Mouse (Mus musculus) heart, embryonic 15.5 days (tissue): ENCODE results near the gene Tdpoz1. TPM values are rescaled to one million over a fixed set of nuclear protein-coding genes. Genes with fewer than 3 reads are reported as not detected.
"Not testable (repeated sequence)": the region's sequence is repeated elsewhere in the genome, so short reads cannot be mapped to it uniquely, and the experiment has no call there.

Source experiments
- ATAC-seq: fragments of 200-750 bp; cut with Nextera tagmentation; replicated peaks from 2 replicates; pipeline ENCODE4 v1.8.0; 2017; ENCODE audit warnings: low read depth, moderate TSS enrichment; ENCODE audit not compliant: insufficient number of reproducible peaks, insufficient read depth, low FRiP score
- H3K27ac ChIP-seq: fragments of 300-500 bp; sonication (generic); 2 replicates; pipeline ENCODE4 v1.5.1; 2015; ENCODE audit warnings: mild to moderate bottlenecking, inconsistent platforms
- H3K27me3 ChIP-seq: fragments of 300-500 bp; sonication (generic); 2 replicates; pipeline ENCODE4 v1.6.1; 2015; ENCODE audit warnings: inconsistent platforms
- H3K36me3 ChIP-seq: fragments of 300-500 bp; sonication (generic); 2 replicates; pipeline ENCODE4 v1.6.1; 2015; ENCODE audit warnings: mild to moderate bottlenecking, inconsistent platforms
- H3K4me1 ChIP-seq: fragments of 300-500 bp; sonication (generic); replicated peaks from 2 replicates; pipeline ENCODE4 v1.6.1; 2015; ENCODE audit warnings: inconsistent platforms
- H3K4me2 ChIP-seq: fragments of 300-500 bp; sonication (generic); 2 replicates; pipeline ENCODE4 v1.6.1; 2015; ENCODE audit warnings: inconsistent platforms, mild to moderate bottlenecking, moderate library complexity
- H3K4me3 ChIP-seq: fragments of 300-500 bp; sonication (generic); 2 replicates; pipeline ENCODE4 v1.5.1; 2015; ENCODE audit warnings: mild to moderate bottlenecking, inconsistent platforms
- H3K9ac ChIP-seq: fragments of 300-500 bp; sonication (generic); 2 replicates; pipeline ENCODE4 v1.6.1; 2015; ENCODE audit warnings: mild to moderate bottlenecking, inconsistent platforms
- H3K9me3 ChIP-seq: fragments of 300-500 bp; sonication (generic); replicated peaks from 2 replicates; pipeline ENCODE4 v1.6.1; 2016; ENCODE audit warnings: inconsistent platforms
- WGBS: fragments of 180-500 bp; shearing (Covaris S2); methylation state at CpG from one replicate; pipeline ENCODE4 v1.1.7; 2015; ENCODE audit warnings: mixed read lengths; 5-methylcytosine and 5-hydroxymethylcytosine counted together
- polyA plus RNA-seq: library from polyadenylated mRNA; unstranded; fragments of >200 nt; fragmentation: Nextera tagmentation; extraction: Ambion mirVana; gene quantifications from 2 replicates; pipeline ENCODE4 v1.2.1, GENCODE M21; 2015

Gene Tdpoz1
- not detected in 2 replicates for polyA plus RNA-seq

DNA sequence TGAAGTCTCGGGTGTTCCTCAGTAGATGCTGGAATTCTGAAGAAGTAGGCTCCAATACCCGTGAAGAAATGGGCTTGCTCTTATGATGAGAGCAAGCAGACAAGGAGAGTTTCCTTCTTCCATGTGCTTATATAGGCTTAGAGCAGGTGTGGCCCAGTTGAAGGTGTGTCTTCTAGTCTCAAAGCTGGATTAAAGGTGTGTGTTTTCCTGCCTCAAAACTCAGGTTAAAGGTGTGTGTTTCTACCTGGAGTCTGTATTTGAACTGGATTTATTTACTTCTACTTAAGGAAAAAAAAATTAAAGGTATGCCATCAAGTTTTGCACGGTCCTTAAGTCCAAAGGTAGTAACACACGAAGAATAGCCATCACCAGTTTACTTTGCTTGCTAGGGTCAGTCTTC is at the start of gene Tdpoz1:
TSS of gene Tdpoz1 (minus strand) at position 101 of the 400 bp plus-strand sequence.
- H3K36me3 ChIP-seq, ATAC-seq: not testable (repeated sequence)
- 63% methylated on average over 3 of the region's 4 CpGs for WGBS

DNA sequence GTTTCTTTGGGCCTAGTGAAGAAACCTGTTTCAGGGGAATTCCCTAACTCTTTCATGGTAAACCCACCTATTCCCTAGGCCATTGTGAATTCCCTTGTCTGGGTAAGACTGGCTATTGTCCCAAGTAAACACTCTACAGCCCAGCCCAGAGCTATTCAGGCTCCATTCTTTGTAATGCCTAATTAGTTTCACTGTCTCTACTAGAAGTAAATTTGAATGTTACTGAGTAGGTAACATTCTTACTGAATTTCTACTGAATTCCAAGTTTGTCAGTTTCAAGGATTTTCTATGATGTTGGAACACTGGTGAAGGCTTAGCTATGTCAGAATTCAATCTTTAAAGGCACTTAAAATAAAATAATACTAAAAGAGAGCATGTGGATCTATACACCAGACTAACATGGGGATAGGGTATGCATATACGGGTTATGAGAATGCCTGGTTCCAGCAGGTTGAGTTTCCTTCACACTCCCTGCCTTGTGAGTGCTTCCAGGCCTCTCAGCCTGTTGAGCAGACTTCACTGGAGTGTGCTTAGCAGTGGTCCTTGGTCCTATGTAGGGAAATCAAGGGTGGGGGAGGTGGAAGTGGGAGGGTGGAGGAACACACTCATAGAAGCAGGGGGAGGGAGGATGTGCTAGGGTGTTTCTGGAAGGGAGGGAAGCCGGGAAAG is 33.0 kb upstream of the Tdpoz1 start:
- H3K4me3 ChIP-seq, H3K9me3 ChIP-seq, H3K27ac ChIP-seq, H3K36me3 ChIP-seq, H3K27me3 ChIP-seq, H3K4me1 ChIP-seq, H3K9ac ChIP-seq, ATAC-seq, H3K4me2 ChIP-seq: not testable (repeated sequence)
- WGBS = 77% methylated on average over 2 of the region's 2 CpGs

More for the DNA sequence above, at the start of gene Tdpoz1:
- H3K27ac ChIP-seq, H3K4me3 ChIP-seq, H3K4me2 ChIP-seq, H3K27me3 ChIP-seq, H3K4me1 ChIP-seq, H3K9ac ChIP-seq, H3K9me3 ChIP-seq: not testable (repeated sequence)

DNA sequence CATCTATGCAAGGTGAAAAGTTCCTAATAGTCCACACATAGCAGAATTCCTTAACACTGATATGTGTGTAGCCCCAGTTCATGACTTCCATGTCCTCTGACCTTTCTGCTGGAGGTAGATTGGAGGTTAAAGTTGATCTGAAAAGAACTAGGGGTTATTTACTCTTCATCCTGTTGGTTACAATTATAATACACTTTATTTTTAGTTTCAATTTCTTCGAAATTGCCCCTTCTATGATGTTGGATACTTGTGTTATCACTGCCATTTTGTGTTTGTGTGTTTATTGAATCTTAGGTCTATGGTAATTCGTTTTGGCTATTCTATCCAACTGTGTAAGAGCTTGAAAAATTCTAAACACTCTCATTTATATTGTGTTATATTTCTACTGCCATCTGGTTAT is 16.9 kb upstream of the Tdpoz1 start, which contains the start of gene Gm37596:
TSS of gene Gm37596 (minus strand) at position 101 of the 400 bp plus-strand sequence.
- H3K4me2 ChIP-seq, H3K27ac ChIP-seq, H3K4me3 ChIP-seq, H3K27me3 ChIP-seq, H3K9ac ChIP-seq, ATAC-seq, H3K4me1 ChIP-seq, H3K9me3 ChIP-seq, H3K36me3 ChIP-seq: not testable (repeated sequence)
- WGBS = 56% methylated on average over 1 of the region's 2 CpGs

DNA sequence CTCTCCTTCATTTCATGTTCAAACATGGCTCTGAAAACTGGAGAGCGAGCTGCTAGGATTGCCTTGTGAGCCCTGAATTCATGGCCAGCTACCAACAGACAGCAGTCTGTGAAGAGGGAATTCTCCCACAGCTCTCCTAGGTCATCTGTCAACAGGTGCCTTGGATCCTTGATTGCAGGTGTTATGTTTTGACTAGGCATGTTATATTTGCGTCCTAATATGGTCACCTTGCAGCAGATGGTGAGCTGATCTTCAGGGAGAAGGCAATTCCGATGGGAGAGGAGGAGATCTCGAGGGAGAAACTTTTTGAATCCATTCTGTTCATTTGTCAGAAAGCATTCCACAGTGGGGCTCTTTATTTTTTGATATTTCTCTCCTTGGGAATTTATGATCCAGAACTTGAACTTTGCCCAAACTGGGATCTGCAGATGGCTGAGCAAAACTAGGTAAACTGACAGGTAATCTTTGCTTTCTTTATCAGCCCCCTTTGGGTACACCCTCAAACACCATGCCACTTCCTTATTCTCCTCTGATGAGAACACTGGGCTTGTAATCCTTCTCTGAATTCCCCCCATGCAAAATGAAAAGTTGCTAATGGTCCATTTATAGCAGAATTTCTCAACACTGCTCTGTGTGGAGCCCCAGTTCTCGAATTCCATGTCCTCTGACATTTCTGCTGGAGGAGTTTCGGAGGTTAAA is 5.2 kb downstream of the Tdpoz1 start:
- H3K9me3 ChIP-seq, H3K27me3 ChIP-seq, H3K27ac ChIP-seq, H3K36me3 ChIP-seq, H3K9ac ChIP-seq, H3K4me2 ChIP-seq, H3K4me1 ChIP-seq, H3K4me3 ChIP-seq, ATAC-seq: not testable (repeated sequence)
- WGBS = 80% methylated on average over 5 of the region's 6 CpGs

DNA sequence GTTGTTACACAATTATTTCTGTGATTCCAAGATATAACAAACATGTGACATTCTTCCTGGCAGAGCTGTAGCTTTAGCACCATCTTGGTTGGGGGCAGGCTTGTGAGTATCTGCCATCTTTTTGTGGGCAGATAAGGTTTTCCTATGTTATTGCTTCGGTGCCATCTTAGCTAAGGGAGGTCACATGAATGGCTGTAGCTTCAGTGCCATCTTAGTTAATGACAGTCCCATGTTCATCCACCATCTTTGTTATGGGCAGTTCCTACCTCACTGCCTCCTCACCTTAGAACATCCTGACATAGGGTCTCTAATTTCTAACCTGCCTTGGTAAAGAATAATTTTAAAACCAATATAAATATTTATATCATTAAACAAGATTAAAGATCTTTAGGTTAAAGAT is 21.9 kb downstream of the Tdpoz1 start:
- 62% methylated on average over 1 of the region's 1 CpGs for WGBS
- Histone ChIP-seq H3K27ac (no peak overlapping the region), H3K4me3 (no peak overlapping the region), H3K4me2 (no peak overlapping the region), H3K9me3 (no peaks in the 10 kb centered on the region), H3K4me1 (no peaks in the 10 kb centered on the region), H3K27me3 (no peaks in the 10 kb centered on the region), H3K9ac (no peak overlapping the region), H3K36me3 (no peaks in the 10 kb centered on the region)
- ATAC-seq = no peak

DNA sequence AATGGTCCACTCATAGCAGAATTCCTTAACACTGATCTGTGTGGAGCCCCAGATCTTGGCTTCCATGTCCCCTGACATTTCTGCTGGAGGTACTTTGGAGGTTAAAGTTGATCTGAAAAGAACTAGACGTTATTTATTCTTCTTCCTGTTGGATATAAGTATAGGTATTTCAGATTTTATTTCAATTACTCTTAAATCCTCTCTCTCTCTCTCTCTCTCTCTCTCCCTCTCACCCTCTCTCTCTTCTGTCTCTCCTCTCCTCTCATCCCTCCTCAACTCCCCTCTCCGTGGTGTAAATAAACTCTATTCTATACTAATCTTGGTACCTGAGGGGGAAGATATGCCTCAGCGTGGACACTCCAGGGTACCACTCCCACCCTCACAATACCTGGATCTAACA is 23.5 kb downstream of the Tdpoz1 start, which contains the start of gene Tdpoz2:
TSS of gene Tdpoz2 (minus strand) at position 101 of the 400 bp plus-strand sequence.
- Histone ChIP-seq H3K36me3 (no peaks in the 10 kb centered on the region), H3K9ac (no peak within 1 kb of the TSS), H3K27ac (no peak within 1 kb of the TSS), H3K4me1 (no peaks in the 10 kb centered on the region), H3K9me3 (no peaks in the 10 kb centered on the region), H3K27me3 (no peaks in the 10 kb centered on the region), H3K4me2 (no peak within 1 kb of the TSS), H3K4me3 (no peak within 1 kb of the TSS)
- ATAC-seq = no peak
- WGBS = 67% methylated on average over 3 of the region's 3 CpGs

DNA sequence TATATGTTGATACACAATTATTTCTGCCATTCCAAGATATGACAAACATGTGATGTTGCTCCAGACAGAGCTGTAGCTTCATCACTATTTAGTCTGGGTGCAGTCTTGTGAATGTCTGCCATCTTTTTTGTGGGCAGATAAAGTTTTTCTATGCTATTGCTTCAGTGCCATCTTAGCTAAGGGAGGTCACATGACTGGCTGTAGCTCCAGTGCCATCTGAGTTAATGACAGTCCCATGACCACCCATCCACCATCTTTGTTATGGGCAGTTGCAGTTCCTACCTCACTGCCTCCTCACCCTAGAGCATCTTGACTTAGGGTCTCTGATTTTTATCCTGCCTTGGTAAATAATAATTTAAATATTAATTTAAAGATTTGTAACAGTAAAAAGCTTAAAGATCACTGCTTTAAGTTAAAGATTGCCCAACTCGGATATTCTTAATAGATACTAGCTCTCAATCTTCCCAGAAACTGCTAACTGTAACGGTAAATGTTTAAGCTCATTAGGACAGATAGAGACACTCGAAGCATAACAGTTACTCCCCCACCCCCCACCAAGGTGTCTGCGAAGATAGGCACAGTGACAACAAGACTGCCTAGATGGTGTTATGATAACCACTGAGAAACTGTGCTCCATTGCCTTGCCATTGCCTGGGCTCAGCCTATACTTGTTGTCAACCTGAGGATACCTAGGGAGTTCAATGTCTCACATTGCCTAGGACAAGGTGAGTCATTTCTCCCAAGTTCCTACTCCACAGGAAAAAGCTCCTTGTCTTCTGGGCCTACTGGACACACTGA is 45.0 kb downstream of the Tdpoz1 start:
- H3K4me2 ChIP-seq = not testable (repeated sequence)

More for the DNA sequence above, 45.0 kb downstream of the Tdpoz1 start:
- H3K9me3 ChIP-seq, H3K4me1 ChIP-seq, H3K4me3 ChIP-seq, H3K36me3 ChIP-seq, H3K9ac ChIP-seq, ATAC-seq, H3K27ac ChIP-seq, H3K27me3 ChIP-seq: not testable (repeated sequence)
- 63% methylated on average over 4 of the region's 4 CpGs for WGBS

Other genes with a start within 250 kb of the Tdpoz1 start
- gene Tchh, start 234.0 kb downstream of the Tdpoz1 start, polyA plus RNA-seq = 0.53 and 0.67 TPM in 2 replicates
- gene Tchhl1, start 207.6 kb downstream of the Tdpoz1 start, polyA plus RNA-seq = not detected in 2 replicates
- 878 and 910 TPM in 2 replicates for gene S100a11, start 155.8 kb downstream of the Tdpoz1 start, polyA plus RNA-seq
- gene S100a10, start 121.2 kb downstream of the Tdpoz1 start, polyA plus RNA-seq = 249 and 250 TPM in 2 replicates
- not detected in 2 replicates for gene Tdpoz2, start 23.6 kb downstream of the Tdpoz1 start, polyA plus RNA-seq
- not detected in 2 replicates for gene Gm37596, start 16.8 kb upstream of the Tdpoz1 start, polyA plus RNA-seq
- not detected in 2 replicates for gene Gm5773, start 96.7 kb upstream of the Tdpoz1 start, polyA plus RNA-seq
- not detected in 2 replicates for gene Tdpoz4, start 120.1 kb upstream of the Tdpoz1 start, polyA plus RNA-seq
- not detected in 2 replicates for gene Tdpoz3, start 149.7 kb upstream of the Tdpoz1 start, polyA plus RNA-seq